Mouse (Mus musculus) gastrocnemius, postnatal 4 days (tissue): ENCODE results near the gene Wdr89. TPM values are rescaled to one million over a fixed set of nuclear protein-coding genes. Genes with fewer than 3 reads are reported as not detected.
A peak's percentile ranks its signal among the peaks of the same experiment; 100 is the strongest.

Source experiments
- DNase-seq, 2 experiments: peaks; one replicate each; pipeline ENCODE4 v3.0.0; 2021 to 2022; ENCODE audit warnings: low spot score in 2 of 2, mixed read lengths in 2 of 2
- total RNA-seq, 2 experiments: library from RNA; stranded (reverse); gene quantifications; 2 replicates each; pipeline ENCODE4 v1.2.3; 2021

Wdr89 gene
- total RNA-seq, 2 experiments from 2014 or later = 3.6 to 3.9 TPM

- no peak for DNase-seq
Measured at GRCm38 (mm10) chr12:75616841-75617240, 52.5 kb downstream of the Wdr89 start.

GRCm38 (mm10) chr12:75616158-75616791 is 53.1 kb downstream of the Wdr89 start:
- DNase-seq = no peak

- DNase-seq = no peak
Measured at GRCm38 (mm10) chr12:75615556-75615955, 53.8 kb downstream of the Wdr89 start.

GRCm38 (mm10) chr12:75612711-75613110 is 56.6 kb downstream of the Wdr89 start:
- no peak for DNase-seq

GRCm38 (mm10) chr12:75599490-75599889 is 69.8 kb downstream of the Wdr89 start:
- peak in 1 of 2 experiments; percentile 20 for DNase-seq

- DNase-seq = no peak
Measured at GRCm38 (mm10) chr12:75598988-75599387, 70.3 kb downstream of the Wdr89 start.

- DNase-seq = no peak
Measured at GRCm38 (mm10) chr12:75597707-75598106, 71.6 kb downstream of the Wdr89 start.

- peak; percentile 99 to 100 for DNase-seq
Measured at GRCm38 (mm10) chr12:75596154-75597002, 73.0 kb downstream of the Wdr89 start, which contains the start of gene Ppp2r5e. TSS of gene Ppp2r5e (minus strand) at chr12:75596245.

GRCm38 (mm10) chr12:75595291-75596153 is 73.8 kb downstream of the Wdr89 start:
- peak; percentile 28 to 50 for DNase-seq

GRCm38 (mm10) chr12:75594404-75594803 is 74.9 kb downstream of the Wdr89 start:
- DNase-seq = no peak

GRCm38 (mm10) chr12:75593817-75594216 is 75.5 kb downstream of the Wdr89 start:
- no peak for DNase-seq

GRCm38 (mm10) chr12:75587501-75587900 is 81.8 kb downstream of the Wdr89 start:
- no peak for DNase-seq

GRCm38 (mm10) chr12:75583776-75584175 is 85.6 kb downstream of the Wdr89 start:
- DNase-seq = no peak

Other genes starting within 250 kb of the Wdr89 start
- gene Ppp2r5e, start 73.3 kb downstream of the Wdr89 start, total RNA-seq = 10 to 100 TPM; 32.3 to 37.3 TPM
- gene Sgpp1, start 66.2 kb upstream of the Wdr89 start, total RNA-seq = 10 to 100 TPM; 21.2 to 22.8 TPM
- gene Syne2, start 148.6 kb upstream of the Wdr89 start, total RNA-seq = 10 to 100 TPM; 37.5 to 43.1 TPM